Mouse (Mus musculus) heart, postnatal 36 days (tissue): Measurements from ENCODE around the gene Obp1b. TPM values are rescaled to one million over a fixed set of nuclear protein-coding genes. Genes with fewer than 3 reads are reported as not detected.
"Not testable (repeated sequence)": the region's sequence is repeated elsewhere in the genome, so short reads cannot be mapped to it uniquely, and the experiment has no call there.

Source experiments
- DNase-seq, 2 experiments: peaks; one replicate each; pipeline ENCODE4 v3.0.0; 2021 to 2022
- intact Hi-C: fragments of 180-260 bp; cut with DNase I; formaldehyde crosslinking; loops from one replicate; pipeline ENCODE4 v1.15.1; 2025
- total RNA-seq, 2 experiments: library from RNA; stranded (reverse); gene quantifications; 2 replicates each; pipeline ENCODE4 v1.2.3; 2021

The Obp1b gene
- not detected for total RNA-seq

GRCm38 (mm10) chrX:78186477-78186876 is at the start of gene Obp1b:
Gene Obp1b (plus strand): TSS chrX:78186777.
- DNase-seq, intact Hi-C loops: not testable (repeated sequence)

GRCm38 (mm10) chrX:78202220-78202619 is 15.6 kb downstream of the Obp1b start:
- intact Hi-C loops, DNase-seq: not testable (repeated sequence)

DNA sequence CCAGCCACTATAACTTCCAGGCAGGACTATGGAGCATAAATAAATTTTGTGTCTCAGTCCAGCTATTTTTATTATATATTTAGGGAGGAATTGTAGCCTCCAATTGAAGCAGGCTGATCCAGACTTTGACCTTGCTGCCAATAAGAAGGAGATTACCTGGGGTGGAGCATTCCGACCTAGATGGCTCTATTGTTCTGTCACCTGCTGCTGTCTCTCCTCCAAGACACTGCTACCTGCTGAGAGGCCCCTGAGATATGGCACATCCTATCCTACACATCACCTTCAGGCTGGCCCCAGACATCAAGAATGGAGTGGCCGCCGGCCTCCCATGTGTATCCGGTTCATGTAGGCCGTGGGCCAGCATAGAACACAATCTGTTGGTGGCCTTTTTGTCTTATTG is 16.3 kb downstream of the Obp1b start:
- no peak for DNase-seq
- intact Hi-C loops, result no loop called here

Other genes starting within 250 kb of the Obp1b start
- not detected for gene Obp1a, start 95.4 kb upstream of the Obp1b start, total RNA-seq
- not detected for gene Gm5938, start 61.3 kb upstream of the Obp1b start, total RNA-seq
- gene Gm14743, start 59.1 kb downstream of the Obp1b start, total RNA-seq, result not detected
- not detected for gene 4930480E11Rik, start 182.9 kb downstream of the Obp1b start, total RNA-seq